Mouse (Mus musculus) kidney, adult 2 months (tissue): ENCODE results near the gene Pwwp2a.

Experiments
- CTCF ChIP-seq: fragments of 200-500 bp; conservative IDR thresholded peaks from 2 replicates; pipeline ENCODE4 v1.5.1; 2011; ENCODE audit warnings: low read depth, mild to moderate bottlenecking, control low read depth, low read length, moderate library complexity, mixed read lengths; ENCODE audit not compliant: insufficient read depth, insufficient read length
- POLR2A ChIP-seq: fragments of 200-500 bp; IDR thresholded peaks from one replicate; pipeline ENCODE4 v1.6.1; 2011; ENCODE audit warnings: low read depth, low read length, control low read depth

DNA sequence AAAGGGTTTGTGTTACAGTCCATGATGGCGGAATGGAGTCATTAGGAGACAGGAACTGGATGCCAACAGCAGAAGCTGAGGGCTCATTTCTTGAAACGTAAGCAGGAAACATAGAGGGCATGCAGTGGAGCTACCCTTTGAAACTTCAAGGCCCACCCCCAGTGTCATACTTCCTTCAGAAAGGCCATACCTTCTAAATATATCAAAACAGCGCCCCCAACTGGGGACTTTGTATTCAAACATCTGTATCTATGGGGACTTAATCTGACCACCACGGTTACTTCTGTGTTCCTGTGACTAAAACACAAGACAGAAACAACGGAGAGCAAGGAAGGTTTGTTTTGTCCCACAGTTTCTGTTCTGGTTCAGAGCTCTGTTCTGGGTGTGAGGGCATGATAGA lies 73.6 kb downstream of the Pwwp2a start:
- TF ChIP-seq CTCF (no peak), POLR2A (no peak)
